Mouse (Mus musculus) kidney, adult 2 months (tissue): ENCODE results near the gene Olfr1198. TPM values are rescaled to one million over a fixed set of nuclear protein-coding genes. Genes with fewer than 3 reads are reported as not detected.

ENCODE experiments used
- DNase-seq: peaks from one replicate; pipeline ENCODE4 v3.0.0; 2021
- H3K27ac ChIP-seq: fragments of 200-500 bp; 2 replicates; pipeline ENCODE4 v1.5.1; 2012; ENCODE audit warnings: low read depth, low read length, control low read depth, inconsistent platforms; ENCODE audit not compliant: insufficient read depth
- H3K27me3 ChIP-seq: fragments of 200-500 bp; replicated peaks from 2 replicates; pipeline ENCODE4 v1.6.1; 2012; ENCODE audit warnings: mild to moderate bottlenecking, moderate library complexity, low read length, inconsistent platforms; ENCODE audit not compliant: control insufficient read depth, insufficient read depth
- H3K36me3 ChIP-seq: fragments of 200-500 bp; 2 replicates; pipeline ENCODE4 v1.6.1; 2012; ENCODE audit warnings: mild to moderate bottlenecking, moderate library complexity, low read length, inconsistent platforms; ENCODE audit not compliant: control insufficient read depth, insufficient read depth
- H3K4me1 ChIP-seq: fragments of 200-500 bp; 2 replicates; pipeline ENCODE4 v1.6.1; 2011; ENCODE audit warnings: low read length; ENCODE audit not compliant: control insufficient read depth, insufficient read depth
- H3K4me3 ChIP-seq: fragments of 200-500 bp; 2 replicates; pipeline ENCODE4 v1.5.1; 2011; ENCODE audit warnings: mild to moderate bottlenecking, low read depth, low read length, control low read depth; ENCODE audit not compliant: insufficient read depth
- CTCF ChIP-seq: fragments of 200-500 bp; conservative IDR thresholded peaks from 2 replicates; pipeline ENCODE4 v1.5.1; 2011; ENCODE audit warnings: low read depth, mild to moderate bottlenecking, control low read depth, low read length, moderate library complexity, mixed read lengths; ENCODE audit not compliant: insufficient read depth, insufficient read length
- POLR2A ChIP-seq: fragments of 200-500 bp; IDR thresholded peaks from one replicate; pipeline ENCODE4 v1.6.1; 2011; ENCODE audit warnings: low read depth, low read length, control low read depth
- WGBS: fragments of 180-500 bp; shearing (Covaris S2); methylation state at CpG from one replicate; pipeline ENCODE4 v1.1.7; 2018; 5-methylcytosine and 5-hydroxymethylcytosine counted together
- polyA plus RNA-seq: library from polyadenylated mRNA; depleted of rRNA; stranded (reverse); fragments of >200 nt; gene quantifications from 2 replicates; pipeline ENCODE4 v1.2.3, GENCODE M21; 2012; rRNA removed

Gene Olfr1198
- not detected in 2 replicates for polyA plus RNA-seq

- TF ChIP-seq POLR2A: no peak
- TF ChIP-seq CTCF: no peak
- Histone ChIP-seq H3K4me1 (no peaks in the 10 kb centered on the region), H3K36me3 (no peaks in the 10 kb centered on the region), H3K27me3 (no peaks in the 10 kb centered on the region), H3K27ac (no peak within 1 kb of the TSS), H3K4me3 (no peak within 1 kb of the TSS)
- WGBS: 94% methylated on average over 2 of the region's 2 CpGs
- no peak for DNase-seq
Measured at GRCm38 (mm10) chr2:88751270-88751669, at the start of gene Olfr1198. Olfr1198 (minus strand) TSS chr2:88751370.

DNA sequence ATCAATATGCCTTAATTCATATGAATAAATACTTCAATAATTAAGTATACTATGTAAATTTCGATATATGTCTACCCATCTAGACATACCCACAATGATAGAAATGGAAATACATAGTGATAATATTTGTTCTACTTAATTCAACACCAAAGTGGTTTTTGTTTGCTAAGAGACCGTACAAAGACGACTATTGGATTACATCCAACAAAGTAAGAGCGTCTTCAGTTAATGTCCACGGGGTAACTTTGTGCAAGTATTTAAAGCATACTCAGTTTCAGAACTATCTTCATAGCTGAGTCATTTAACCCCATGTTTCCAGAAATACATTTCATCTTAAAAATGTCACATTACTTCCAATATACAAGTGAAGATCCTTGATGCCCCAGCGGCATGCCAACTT lies 41.6 kb upstream of the Olfr1198 start, which contains the start of gene Olfr1201:
Olfr1201 (plus strand) TSS at position 301 of the 400 bp plus-strand sequence.
- H3K4me3 ChIP-seq: no peak within 1 kb of the TSS
- no peak for TF ChIP-seq CTCF
- TF ChIP-seq POLR2A: no peak
- H3K4me1 ChIP-seq: no peaks in the 10 kb centered on the region
- H3K36me3 ChIP-seq: no peaks in the 10 kb centered on the region
- no peak within 1 kb of the TSS for H3K27ac ChIP-seq
- no peak for DNase-seq
- 80% methylated on average over 6 of the region's 6 CpGs for WGBS
- no peaks in the 10 kb centered on the region for H3K27me3 ChIP-seq

GRCm38 (mm10) chr2:88770388-88770787 lies 19.2 kb upstream of the Olfr1198 start, which contains the start of gene Olfr1200:
Olfr1200 (minus strand) TSS chr2:88770488.
- no peaks in the 10 kb centered on the region for H3K27me3 ChIP-seq
- no peaks in the 10 kb centered on the region for H3K4me1 ChIP-seq
- DNase-seq: no peak
- no peaks in the 10 kb centered on the region for H3K36me3 ChIP-seq
- TF ChIP-seq POLR2A (no peak), CTCF (no peak)
- H3K4me3 ChIP-seq: no peak within 1 kb of the TSS
- H3K27ac ChIP-seq: no peak within 1 kb of the TSS
- 65% methylated on average over 2 of the region's 2 CpGs for WGBS

DNA sequence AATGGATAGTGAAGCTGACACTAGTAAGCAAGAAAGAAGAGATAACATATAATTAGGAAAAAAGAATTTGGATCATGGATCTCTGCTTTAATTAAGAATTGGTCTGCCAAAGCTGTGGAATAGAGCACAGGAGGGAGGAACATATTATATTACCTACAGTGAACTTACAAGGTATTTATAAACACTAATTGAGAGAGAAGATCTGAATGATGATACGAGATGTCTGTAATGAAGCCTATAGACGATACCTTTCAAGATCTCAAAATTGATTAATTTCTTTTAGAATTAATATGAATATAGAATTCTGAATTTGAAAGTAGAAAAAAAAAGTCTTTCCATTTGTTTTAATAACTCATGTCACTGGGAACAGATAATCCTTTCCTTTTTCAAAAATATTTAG lies 9.2 kb upstream of the Olfr1198 start, which contains the start of gene Olfr1199:
Olfr1199 (minus strand) TSS at position 101 of the 400 bp plus-strand sequence.
- 68% methylated on average over 2 of the region's 2 CpGs for WGBS
- Histone ChIP-seq H3K27ac (no peak within 1 kb of the TSS), H3K27me3 (no peaks in the 10 kb centered on the region), H3K36me3 (no peaks in the 10 kb centered on the region), H3K4me3 (no peak within 1 kb of the TSS), H3K4me1 (no peaks in the 10 kb centered on the region)
- DNase-seq: no peak
- TF ChIP-seq CTCF: no peak
- TF ChIP-seq POLR2A: no peak

GRCm38 (mm10) chr2:88743379-88743778 lies 7.8 kb downstream of the Olfr1198 start:
- H3K4me1 ChIP-seq: no peaks in the 10 kb centered on the region
- H3K27me3 ChIP-seq: no peaks in the 10 kb centered on the region
- no peaks in the 10 kb centered on the region for H3K36me3 ChIP-seq
- DNase-seq: no peak
- no peak overlapping the region for H3K4me3 ChIP-seq
- no peak overlapping the region for H3K27ac ChIP-seq
- WGBS: 63% methylated on average over 3 of the region's 3 CpGs
- no peak for TF ChIP-seq CTCF
- no peak for TF ChIP-seq POLR2A

- WGBS: 84% methylated on average over 1 of the region's 1 CpGs
- TF ChIP-seq CTCF (no peak), POLR2A (no peak)
- no peak for DNase-seq
- H3K27ac ChIP-seq: no peak within 1 kb of the TSS
- no peak within 1 kb of the TSS for H3K4me3 ChIP-seq
- no peaks in the 10 kb centered on the region for H3K4me1 ChIP-seq
- no peaks in the 10 kb centered on the region for H3K36me3 ChIP-seq
- H3K27me3 ChIP-seq: no peaks in the 10 kb centered on the region
Measured at GRCm38 (mm10) chr2:88732266-88732665, 18.9 kb downstream of the Olfr1198 start, which contains the start of gene Olfr1197. Olfr1197 (minus strand) TSS chr2:88732366.

- Histone ChIP-seq H3K36me3 (no peaks in the 10 kb centered on the region), H3K27ac (no peak within 1 kb of the TSS), H3K4me3 (no peak within 1 kb of the TSS), H3K27me3 (no peaks in the 10 kb centered on the region), H3K4me1 (no peaks in the 10 kb centered on the region)
- DNase-seq: no peak
- 76% methylated on average over 2 of the region's 2 CpGs for WGBS
- TF ChIP-seq CTCF: no peak
- TF ChIP-seq POLR2A: no peak
Measured at GRCm38 (mm10) chr2:88704497-88704896, 46.7 kb downstream of the Olfr1198 start, which contains the start of gene Olfr1196. Olfr1196 (minus strand) TSS chr2:88704597.

Other genes with a start within 250 kb of the Olfr1198 start
- not detected in 2 replicates for gene Olfr1186, start 232.8 kb downstream of the Olfr1198 start, polyA plus RNA-seq
- gene Olfr1188, start 194.4 kb downstream of the Olfr1198 start, polyA plus RNA-seq: not detected in 2 replicates
- gene Olfr1189, start 164.9 kb downstream of the Olfr1198 start, polyA plus RNA-seq: not detected in 2 replicates
- not detected in 2 replicates for gene Olfr1191-ps1, start 110.8 kb downstream of the Olfr1198 start, polyA plus RNA-seq
- gene Olfr1192-ps1, start 102.9 kb downstream of the Olfr1198 start, polyA plus RNA-seq: not detected in 2 replicates
- not detected in 2 replicates for gene Olfr1193, start 75.7 kb downstream of the Olfr1198 start, polyA plus RNA-seq
- not detected in 2 replicates for gene Olfr1195, start 62.2 kb downstream of the Olfr1198 start, polyA plus RNA-seq
- not detected in 2 replicates for gene Olfr1196, start 46.8 kb downstream of the Olfr1198 start, polyA plus RNA-seq
- not detected in 2 replicates for gene Olfr1197, start 19.0 kb downstream of the Olfr1198 start, polyA plus RNA-seq
- gene Olfr1199, start 9.1 kb upstream of the Olfr1198 start, polyA plus RNA-seq: not detected in 2 replicates
- gene Olfr1200, start 19.1 kb upstream of the Olfr1198 start, polyA plus RNA-seq: not detected in 2 replicates
- gene Olfr1201, start 41.7 kb upstream of the Olfr1198 start, polyA plus RNA-seq: not detected in 2 replicates
- not detected in 2 replicates for gene Olfr1202, start 63.1 kb upstream of the Olfr1198 start, polyA plus RNA-seq
- gene Olfr1205, start 78.4 kb upstream of the Olfr1198 start, polyA plus RNA-seq: not detected in 2 replicates
- not detected in 2 replicates for gene Olfr1204, start 97.9 kb upstream of the Olfr1198 start, polyA plus RNA-seq
- gene Olfr1206, start 111.9 kb upstream of the Olfr1198 start, polyA plus RNA-seq: not detected in 2 replicates
- gene Olfr1208, start 150.9 kb upstream of the Olfr1198 start, polyA plus RNA-seq: not detected in 2 replicates
- gene Olfr1209, start 163.8 kb upstream of the Olfr1198 start, polyA plus RNA-seq: not detected in 2 replicates
- not detected in 2 replicates for gene Olfr1211, start 186.7 kb upstream of the Olfr1198 start, polyA plus RNA-seq
- gene Olfr1212, start 202.6 kb upstream of the Olfr1198 start, polyA plus RNA-seq: not detected in 2 replicates
- gene Gm13762, start 228.9 kb upstream of the Olfr1198 start, polyA plus RNA-seq: not detected in 2 replicates
- not detected in 2 replicates for gene Olfr1214, start 241.3 kb upstream of the Olfr1198 start, polyA plus RNA-seq